Mouse (Mus musculus) adrenal gland, postnatal 36 days (tissue): ENCODE results near the gene Cacna1c. TPM values are rescaled to one million over a fixed set of nuclear protein-coding genes. Genes with fewer than 3 reads are reported as not detected.
"Not testable (repeated sequence)": the region's sequence is repeated elsewhere in the genome, so short reads cannot be mapped to it uniquely, and the experiment has no call there.

Source experiments
- DNase-seq, 2 experiments: peaks; one replicate each; pipeline ENCODE4 v3.0.0; 2021; ENCODE audit warnings: mixed read lengths in 1 of 2
- total RNA-seq, 2 experiments: library from RNA; stranded (reverse); gene quantifications; 2 replicates each; pipeline ENCODE4 v1.2.3; 2021

The Cacna1c gene
- total RNA-seq, 2 experiments from 2014 or later: 85.2 to 128 TPM

GRCm38 (mm10) chr6:119213375-119213774, 17.2 kb upstream of the Cacna1c start:
- DNase-seq: no peak

DNA sequence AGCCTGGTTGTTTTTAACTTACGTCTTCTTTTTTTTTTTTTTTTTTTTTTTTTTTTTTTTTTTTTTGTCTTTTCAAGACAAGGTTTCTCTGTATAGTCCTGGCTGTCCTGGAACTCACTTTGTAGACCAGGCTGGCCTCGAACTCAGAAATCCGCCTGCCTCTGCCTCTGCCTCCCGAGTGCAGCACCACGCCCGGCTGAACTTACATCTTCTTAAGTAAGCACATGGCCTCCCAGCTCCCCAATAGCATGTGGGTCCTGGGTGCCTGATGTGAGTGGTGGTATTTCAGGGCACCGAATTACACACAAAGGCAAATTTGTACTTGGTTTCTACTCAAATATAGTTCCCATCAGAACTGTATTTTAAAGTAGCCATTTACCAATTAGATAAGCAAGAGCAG, 9.8 kb upstream of the Cacna1c start:
- not testable (repeated sequence) for DNase-seq

DNA sequence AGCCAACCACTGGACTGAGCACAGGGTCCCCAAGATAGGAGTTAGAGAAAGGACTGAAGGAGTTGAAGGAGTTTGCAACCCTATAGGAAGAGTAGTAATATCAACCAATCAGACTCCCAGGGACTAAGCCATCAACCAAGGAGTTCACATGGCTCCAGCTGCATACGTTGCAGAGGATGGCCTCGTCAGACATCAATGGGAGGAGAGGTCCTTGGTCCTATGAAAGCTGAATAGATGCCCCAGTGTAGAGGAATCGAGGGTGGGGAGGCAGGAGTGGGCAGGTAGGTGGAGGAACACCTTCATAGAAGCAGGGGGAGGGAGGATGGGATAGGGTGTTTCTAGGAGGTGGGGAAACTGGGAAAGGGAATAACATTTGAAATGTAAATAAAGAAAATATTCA, 8.7 kb upstream of the Cacna1c start:
- no peak for DNase-seq

- DNase-seq: no peak
Measured at GRCm38 (mm10) chr6:119204286-119204685, 8.1 kb upstream of the Cacna1c start.

DNA sequence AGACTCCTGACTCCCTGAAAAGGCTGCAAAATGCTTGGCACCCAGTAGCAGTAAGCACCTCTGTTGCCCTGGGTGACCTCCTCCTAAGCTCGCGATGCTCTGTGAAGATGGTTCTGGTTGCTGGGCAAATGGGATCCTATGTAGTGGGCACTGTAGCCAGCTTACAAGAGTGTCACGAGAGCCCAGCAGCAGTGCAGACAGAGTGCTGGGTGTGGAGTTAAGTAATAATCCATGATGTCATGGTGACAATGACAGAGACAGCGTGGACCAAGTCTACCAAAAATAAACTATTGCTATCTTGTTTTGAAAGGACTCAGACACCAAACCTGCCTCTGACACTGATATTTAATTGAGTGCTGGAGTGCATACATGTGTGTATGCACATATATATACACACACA, 5.4 kb upstream of the Cacna1c start:
- DNase-seq: no peak

DNA sequence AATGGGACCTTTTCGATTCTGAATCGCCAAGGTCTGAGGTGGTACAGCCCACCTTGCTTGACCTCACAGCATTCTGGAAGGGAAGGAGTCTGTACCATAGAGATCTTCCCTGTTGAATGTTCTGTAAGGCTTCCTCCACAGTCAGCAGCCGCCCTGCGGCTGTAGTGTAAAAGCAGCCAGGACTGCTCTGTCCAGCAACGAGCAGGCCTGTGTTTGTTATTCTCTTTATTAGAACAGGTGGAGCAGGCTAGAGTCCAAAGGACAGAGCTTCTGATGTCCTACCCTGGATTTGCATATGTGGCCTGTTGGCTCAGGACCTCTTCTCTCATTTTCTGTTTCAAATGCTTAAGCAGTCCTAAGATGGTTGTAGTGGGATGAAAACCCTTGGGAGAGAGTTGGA, 4.1 kb upstream of the Cacna1c start:
- DNase-seq: no peak

GRCm38 (mm10) chr6:119199274-119199879, 3.2 kb upstream of the Cacna1c start:
- DNase-seq: no peak

DNA sequence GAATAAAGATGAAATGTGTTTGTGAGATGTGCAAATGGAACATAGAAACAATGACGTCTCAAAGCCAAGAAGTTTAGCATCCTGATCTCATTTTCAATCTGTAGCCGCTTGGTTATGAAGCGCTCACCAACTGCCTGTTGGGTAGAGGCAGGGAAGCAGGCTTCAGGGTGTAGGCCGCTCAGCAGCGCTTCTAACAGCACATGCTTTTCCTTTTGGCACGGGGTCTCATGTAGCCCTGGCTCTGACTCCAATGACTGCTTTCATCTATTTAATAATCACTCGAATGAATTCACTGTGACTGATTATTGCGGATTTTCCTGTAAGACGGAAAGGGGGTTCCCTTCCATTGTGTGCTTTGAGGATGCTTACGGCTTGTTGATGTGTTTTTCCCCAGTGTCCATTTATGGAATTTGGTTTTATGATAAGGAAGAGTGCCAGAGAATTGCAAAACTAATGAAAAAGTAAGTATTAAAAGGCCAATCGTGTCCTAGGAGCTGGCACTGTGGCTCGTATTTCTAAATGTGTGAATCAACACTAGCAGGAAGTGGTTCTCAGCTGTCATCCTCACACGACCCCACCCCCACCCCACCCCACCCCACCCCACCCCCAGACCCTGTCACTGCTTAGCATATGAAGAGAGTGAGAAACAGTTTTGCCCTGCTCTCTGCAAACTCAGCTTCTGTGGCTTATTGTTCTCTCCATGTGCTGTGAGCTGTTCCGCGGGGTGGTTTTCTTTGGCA, 2.5 kb upstream of the Cacna1c start:
- no peak for DNase-seq

GRCm38 (mm10) chr6:119194601-119195000, 1.6 kb downstream of the Cacna1c start:
- no peak for DNase-seq

GRCm38 (mm10) chr6:119194161-119194560, 2.1 kb downstream of the Cacna1c start:
- DNase-seq: no peak

DNA sequence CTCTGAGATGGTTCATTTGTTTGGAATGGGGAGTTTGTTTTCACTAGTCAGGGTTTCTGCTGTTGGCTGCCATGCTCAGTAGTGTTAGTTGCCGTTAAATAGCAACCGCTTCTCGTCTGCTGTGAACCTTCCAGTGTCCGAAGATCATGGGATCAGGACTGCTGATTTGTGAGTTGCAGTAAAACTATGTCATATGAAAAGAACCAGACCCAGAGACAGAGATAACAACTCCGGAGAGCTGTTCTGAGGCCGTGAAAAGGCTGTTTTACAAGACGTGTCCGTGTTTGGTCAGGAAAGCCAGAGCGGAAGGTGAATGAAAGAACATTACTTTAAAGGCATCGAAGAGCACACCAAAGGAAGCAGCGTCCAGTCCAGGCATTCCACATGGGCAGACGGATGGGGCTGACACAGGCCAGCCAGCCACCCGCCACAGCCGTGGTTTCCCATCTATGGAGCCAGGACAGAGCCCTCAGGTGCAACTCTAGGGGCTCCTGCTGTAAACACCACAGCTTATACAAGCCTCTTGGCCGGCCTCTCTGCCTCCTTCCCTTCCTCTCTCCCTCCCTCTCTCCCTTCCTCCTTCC, 2.6 kb downstream of the Cacna1c start:
- DNase-seq: no peak

DNA sequence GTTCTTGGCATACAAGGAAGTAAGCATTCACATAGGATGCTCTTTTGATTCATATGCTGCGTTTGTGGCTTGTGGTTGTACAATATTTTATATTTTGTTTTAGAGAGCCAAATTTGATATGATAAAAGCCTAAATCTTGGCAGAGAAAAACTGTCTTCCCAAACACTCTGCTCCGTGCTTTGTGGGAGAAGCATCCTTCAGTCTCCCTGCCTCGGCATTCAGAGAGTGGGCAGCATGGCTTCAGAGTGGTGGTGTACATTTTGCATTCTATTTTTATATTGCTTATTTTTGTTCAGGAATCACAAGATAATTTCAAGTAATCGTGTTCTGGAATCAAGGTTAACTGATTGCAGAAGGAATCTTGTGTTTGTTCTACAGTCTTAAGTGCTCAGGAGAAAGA, 4.7 kb downstream of the Cacna1c start:
- DNase-seq: no peak

- DNase-seq: no peak
Measured at GRCm38 (mm10) chr6:119187631-119188030, 8.6 kb downstream of the Cacna1c start.

GRCm38 (mm10) chr6:119186658-119187057, 9.6 kb downstream of the Cacna1c start:
- DNase-seq: no peak

- DNase-seq: no peak
Measured at GRCm38 (mm10) chr6:119183781-119184180, 12.4 kb downstream of the Cacna1c start.

DNA sequence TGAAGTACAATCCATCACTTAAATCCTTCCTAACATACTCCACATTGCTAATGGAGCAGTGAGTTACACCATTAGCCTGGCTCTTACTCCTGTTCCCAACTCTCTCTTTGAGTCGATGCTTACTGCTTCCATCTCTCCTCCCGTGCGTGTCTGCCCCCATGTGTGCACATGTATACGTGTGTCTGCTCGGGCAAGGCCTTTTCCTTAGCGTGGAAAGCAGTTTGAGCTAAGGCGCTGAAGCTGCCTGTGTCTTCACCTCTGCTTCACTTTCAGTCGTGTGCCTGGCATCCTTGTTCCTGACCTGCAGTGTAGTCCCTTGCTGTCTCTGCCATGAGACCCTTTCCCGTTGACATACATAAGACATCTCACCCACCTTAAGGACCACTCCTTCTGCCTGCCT, 14.0 kb downstream of the Cacna1c start:
- DNase-seq: no peak

DNA sequence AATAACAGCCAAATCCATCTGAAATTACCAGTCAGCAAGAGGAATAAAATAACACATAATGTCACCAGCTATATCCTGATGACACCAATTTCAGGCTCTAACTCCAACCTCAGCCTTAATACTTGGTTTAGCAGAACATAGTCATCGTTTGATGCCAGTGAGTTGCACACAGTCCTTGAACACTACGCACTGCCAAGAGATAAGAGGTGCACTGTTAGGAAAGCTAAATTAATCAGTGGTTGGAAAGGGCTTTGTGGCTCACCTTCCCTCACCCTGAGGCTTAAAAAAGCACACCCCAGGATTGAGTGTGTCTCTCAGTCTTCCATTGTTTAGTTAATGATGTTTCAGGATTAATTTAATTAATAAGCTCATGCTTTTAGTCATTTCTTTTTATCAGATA, 16.0 kb downstream of the Cacna1c start:
- DNase-seq: peak in 1 of 2 experiments; percentile 38

GRCm38 (mm10) chr6:119177101-119177500, 19.1 kb downstream of the Cacna1c start:
- DNase-seq: peak in 1 of 2 experiments; percentile 21

DNA sequence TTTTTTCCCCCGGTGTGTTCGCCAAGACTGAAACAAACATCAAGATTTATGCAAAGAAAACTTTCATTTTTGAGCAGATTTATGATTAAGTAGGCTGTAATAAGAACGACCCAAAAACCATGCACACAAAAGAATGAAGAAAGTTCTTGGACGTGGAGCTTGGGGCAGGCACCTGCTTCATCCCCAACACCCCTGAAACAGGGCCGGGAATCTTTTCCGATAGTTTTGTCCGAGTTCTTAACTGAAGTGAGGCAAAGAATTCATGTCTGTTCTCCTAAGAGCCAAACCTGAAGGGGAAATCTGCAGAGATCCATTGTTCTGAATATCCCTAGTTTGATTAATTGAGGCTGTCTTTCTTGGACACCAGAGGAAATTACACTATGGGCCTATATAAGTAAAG, 20.1 kb downstream of the Cacna1c start:
- no peak for DNase-seq

GRCm38 (mm10) chr6:119175078-119175853, 21.0 kb downstream of the Cacna1c start, which contains the start of gene Dcp1b:
TSS of gene Dcp1b (plus strand) at chr6:119175253.
- DNase-seq: peak; percentile 90 to 95

DNA sequence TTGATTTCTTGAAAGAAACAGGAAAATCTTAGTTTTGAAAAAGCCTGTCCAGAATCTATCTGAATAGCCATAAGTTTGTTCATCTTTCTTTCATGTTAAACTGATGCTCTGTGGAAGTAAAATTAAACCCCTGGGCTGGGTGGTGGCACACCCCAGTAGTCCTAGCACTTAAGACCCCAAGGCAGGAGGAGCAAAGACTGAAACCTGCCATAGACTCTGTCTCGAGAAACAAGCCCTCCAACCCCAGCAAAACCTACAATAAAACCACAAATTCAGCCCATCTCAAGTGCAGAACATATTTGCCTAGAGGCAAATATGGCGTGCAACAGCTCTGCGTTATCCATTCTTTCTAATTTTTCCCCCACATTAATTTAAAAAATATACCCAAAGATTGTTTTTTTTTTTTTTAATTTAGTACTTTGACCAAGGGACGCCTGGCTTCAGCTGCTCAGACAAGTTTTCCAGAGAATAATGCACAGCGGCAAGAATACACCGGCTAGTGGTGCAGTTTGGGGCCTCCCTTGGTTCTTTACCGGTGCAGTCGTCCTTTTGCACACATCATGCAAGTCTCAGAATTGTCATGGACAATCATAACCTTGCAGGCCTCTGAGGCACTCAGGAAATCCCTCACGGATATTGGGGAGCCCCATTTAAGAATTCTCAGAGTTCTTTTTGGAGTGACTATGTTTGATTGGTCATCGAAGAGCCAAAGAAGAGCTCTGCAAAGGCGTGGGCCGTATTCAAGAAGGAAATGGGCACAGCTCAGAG, 21.7 kb downstream of the Cacna1c start:
- no peak for DNase-seq

GRCm38 (mm10) chr6:119165677-119166076, 30.5 kb downstream of the Cacna1c start:
- no peak for DNase-seq
